Mouse (Mus musculus) adrenal gland, adult 18-20 months (tissue): Measurements from ENCODE around the gene Pithd1. TPM values are rescaled to one million over a fixed set of nuclear protein-coding genes. Genes with fewer than 3 reads are reported as not detected.
A peak's percentile ranks its signal among the peaks of the same experiment; 100 is the strongest.
"Not testable (repeated sequence)": the region's sequence is repeated elsewhere in the genome, so short reads cannot be mapped to it uniquely, and the experiment has no call there.

Source experiments
- DNase-seq, 2 experiments: peaks; one replicate each; pipeline ENCODE4 v3.0.0; 2021 to 2022; ENCODE audit warnings: low spot score in 2 of 2
- total RNA-seq, 2 experiments: library from RNA; stranded (reverse); gene quantifications; 1 replicate in 1 of 2; 2 replicates in 1 of 2; pipeline ENCODE4 v1.2.3; 2021

The Pithd1 gene
- total RNA-seq, 2 experiments from 2014 or later: 29.4 to 31.4 TPM

- DNase-seq: no peak
These were observed 650 bp upstream of the Pithd1 start for GRCm38 (mm10) chr4:135987714-135988113.

- no peak for DNase-seq
These were observed 642 bp downstream of the Pithd1 start for GRCm38 (mm10) chr4:135986301-135986942.

- no peak for DNase-seq
These were observed 1.3 kb downstream of the Pithd1 start for GRCm38 (mm10) chr4:135985769-135986168.

GRCm38 (mm10) chr4:135985193-135985592 is 1.9 kb downstream of the Pithd1 start:
- DNase-seq: no peak

- DNase-seq: no peak
These were observed 2.5 kb downstream of the Pithd1 start for GRCm38 (mm10) chr4:135984556-135984955.

- no peak for DNase-seq
These were observed 5.5 kb downstream of the Pithd1 start for GRCm38 (mm10) chr4:135981524-135982063.

GRCm38 (mm10) chr4:135980223-135980622 is 6.8 kb downstream of the Pithd1 start:
- DNase-seq: not testable (repeated sequence)

GRCm38 (mm10) chr4:135976146-135976545 is 10.9 kb downstream of the Pithd1 start:
- no peak for DNase-seq

GRCm38 (mm10) chr4:135972911-135973811 is 13.9 kb downstream of the Pithd1 start:
- DNase-seq: peak in 1 of 2 experiments; percentile 25

GRCm38 (mm10) chr4:135972556-135972906 is 14.5 kb downstream of the Pithd1 start, which contains the start of gene Lypla2:
Gene Lypla2 (minus strand): TSS chr4:135972626.
- peak; percentile 84 to 87 for DNase-seq

- peak in 1 of 2 experiments; percentile 24 for DNase-seq
These were observed 15.1 kb downstream of the Pithd1 start for GRCm38 (mm10) chr4:135971805-135972555.

GRCm38 (mm10) chr4:135970585-135970984 is 16.5 kb downstream of the Pithd1 start:
- no peak for DNase-seq

- DNase-seq: peak in 1 of 2 experiments; percentile 20
These were observed 17.9 kb downstream of the Pithd1 start for GRCm38 (mm10) chr4:135969070-135969750.

- DNase-seq: no peak
These were observed 18.7 kb downstream of the Pithd1 start for GRCm38 (mm10) chr4:135968271-135968869.

GRCm38 (mm10) chr4:135967086-135967760 is 19.8 kb downstream of the Pithd1 start:
- no peak for DNase-seq

- no peak for DNase-seq
These were observed 20.8 kb downstream of the Pithd1 start for GRCm38 (mm10) chr4:135966283-135966682.

GRCm38 (mm10) chr4:135965113-135965512 is 22.0 kb downstream of the Pithd1 start:
- no peak for DNase-seq

GRCm38 (mm10) chr4:135964426-135964825 is 22.6 kb downstream of the Pithd1 start:
- peak in 1 of 2 experiments; percentile 63 for DNase-seq

- DNase-seq: peak; percentile 92 to 94
These were observed 23.4 kb downstream of the Pithd1 start, which contains the start of gene Gale for GRCm38 (mm10) chr4:135963457-135964193. Gene Gale (plus strand): TSS chr4:135963727.
